Mouse (Mus musculus) intestine, embryonic 14.5 days (tissue): ENCODE measurements around the gene Mapkapk3. TPM values are rescaled to one million over a fixed set of nuclear protein-coding genes. Genes with fewer than 3 reads are reported as not detected.

Experiments
- ATAC-seq: fragments of 200-750 bp; cut with Nextera tagmentation; replicated peaks from 2 replicates; pipeline ENCODE4 v1.8.0; 2017; ENCODE audit warnings: low read depth, moderate number of reproducible peaks, moderate TSS enrichment, moderate library complexity; ENCODE audit not compliant: low FRiP score, low TSS enrichment
- DNase-seq: peaks from one replicate; pipeline ENCODE4 v3.0.0-alpha.2; 2018; ENCODE audit warnings: low spot score
- H3K27ac ChIP-seq: fragments of 300-500 bp; sonication (generic); 2 replicates; pipeline ENCODE4 v1.5.1; 2014; ENCODE audit warnings: low read depth, mild to moderate bottlenecking, control low read depth
- H3K27me3 ChIP-seq: fragments of 300-500 bp; sonication (generic); replicated peaks from 2 replicates; pipeline ENCODE4 v1.6.1; 2014; ENCODE audit warnings: low read length, control low read depth; ENCODE audit not compliant: control insufficient read depth, insufficient read depth
- H3K36me3 ChIP-seq: fragments of 300-500 bp; sonication (generic); 2 replicates; pipeline ENCODE4 v1.6.1; 2014; ENCODE audit warnings: low read length, control low read depth; ENCODE audit not compliant: control insufficient read depth, insufficient read depth
- H3K4me1 ChIP-seq: fragments of 300-500 bp; sonication (generic); replicated peaks from 2 replicates; pipeline ENCODE4 v1.6.1; 2014; ENCODE audit warnings: low read length, control low read depth, mixed read lengths; ENCODE audit not compliant: control insufficient read depth, insufficient read depth
- H3K4me2 ChIP-seq: fragments of 300-500 bp; sonication (generic); 2 replicates; pipeline ENCODE4 v1.6.1; 2014; ENCODE audit warnings: low read length
- H3K4me3 ChIP-seq: fragments of 300-500 bp; sonication (generic); 2 replicates; pipeline ENCODE4 v1.5.1; 2014; ENCODE audit warnings: low read depth, low read length, control low read depth, mixed read lengths
- H3K9ac ChIP-seq: fragments of 300-500 bp; sonication (generic); 2 replicates; pipeline ENCODE4 v1.6.1; 2014; ENCODE audit warnings: mild to moderate bottlenecking, low read length
- H3K9me3 ChIP-seq: fragments of 300-500 bp; sonication (generic); 2 replicates; pipeline ENCODE4 v1.6.1; 2016; ENCODE audit warnings: low read length, control low read depth; ENCODE audit not compliant: control insufficient read depth
- WGBS: fragments of 180-500 bp; shearing (Covaris S2); extraction: QIAGEN DNeasy Blood & Tissue Kit; methylation state at CpG from one replicate; pipeline ENCODE4 v1.1.7; 2014; 5-methylcytosine and 5-hydroxymethylcytosine counted together
- polyA plus RNA-seq: library from polyadenylated mRNA; unstranded; fragments of >200 nt; fragmentation: Nextera tagmentation; extraction: Ambion mirVana; gene quantifications from 2 replicates; pipeline ENCODE4 v1.2.1, GENCODE M21; 2014

The Mapkapk3 gene
- polyA plus RNA-seq, 1 experiment from 2014 or later, result 23.2 TPM

DNA sequence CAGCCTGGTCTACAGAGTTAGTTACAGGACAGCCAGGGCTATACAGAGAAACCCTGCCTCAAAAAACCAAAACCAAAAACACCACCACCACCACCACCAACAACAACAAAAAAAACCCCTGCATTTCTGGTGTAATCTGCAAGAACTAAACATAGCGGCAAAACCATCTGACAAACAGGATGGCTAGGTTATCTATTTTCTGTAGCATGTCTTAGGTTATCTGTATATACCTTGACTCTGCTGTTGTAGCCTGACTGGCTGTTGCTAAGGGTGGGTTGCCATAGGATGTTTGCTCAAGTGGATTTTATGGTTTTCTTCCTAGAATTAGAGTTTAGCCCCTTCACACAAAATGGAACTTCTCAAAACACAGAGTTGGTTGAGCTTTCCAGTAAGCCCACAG is 19.9 kb downstream of the Mapkapk3 start:
- ATAC-seq (no peak), DNase-seq (no peak)
- Histone ChIP-seq H3K4me2 (no peak overlapping the region), H3K27ac (no peak overlapping the region), H3K4me3 (no peak overlapping the region), H3K27me3 (no peaks in the 10 kb centered on the region), H3K9ac (no peak overlapping the region), H3K4me1 (no peaks in the 10 kb centered on the region), H3K9me3 (no peaks in the 10 kb centered on the region), H3K36me3 (no peaks in the 10 kb centered on the region)
- WGBS, result 85% methylated on average over 1 of the region's 1 CpGs

DNA sequence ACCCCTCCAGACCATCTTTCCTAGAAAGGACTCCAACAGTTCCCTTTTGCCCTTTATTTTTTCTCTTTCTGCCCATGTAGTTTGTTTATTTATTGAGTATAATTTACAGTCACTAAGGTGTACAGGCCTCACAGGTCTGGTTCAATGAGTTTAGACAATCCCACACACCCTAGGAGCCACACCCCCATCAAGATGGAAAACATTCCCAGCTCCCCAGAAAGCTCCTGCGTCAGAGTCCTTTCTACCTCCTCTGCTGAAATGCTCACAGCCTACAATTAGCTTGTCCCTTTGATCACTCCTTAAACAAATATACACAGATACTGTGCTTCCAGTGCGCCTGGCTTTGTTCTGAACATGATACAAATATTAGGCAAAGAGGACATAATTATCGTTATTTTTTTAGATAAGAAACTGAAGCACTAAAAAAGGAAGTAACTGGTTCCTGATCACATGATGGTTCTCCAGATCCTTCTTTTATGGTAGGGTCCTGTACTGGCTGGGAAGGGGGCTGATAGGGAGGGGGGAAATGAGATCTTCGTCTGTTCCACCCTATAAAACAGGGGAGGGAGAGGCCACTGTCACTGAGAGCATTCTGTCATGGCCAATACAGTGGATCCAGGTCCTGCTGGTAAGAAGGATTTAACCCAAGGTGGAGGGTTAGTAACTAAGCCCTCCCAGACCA is 21.8 kb downstream of the Mapkapk3 start:
- DNase-seq (no peak), ATAC-seq (no peak)
- Histone ChIP-seq H3K4me2 (no peak overlapping the region), H3K27me3 (no peaks in the 10 kb centered on the region), H3K9ac (no peak overlapping the region), H3K4me1 (no peaks in the 10 kb centered on the region), H3K9me3 (no peaks in the 10 kb centered on the region), H3K36me3 (no peaks in the 10 kb centered on the region), H3K4me3 (no peak overlapping the region), H3K27ac (no peak overlapping the region)
- 25% methylated on average over 4 of the region's 4 CpGs for WGBS

GRCm38 (mm10) chr9:107267028-107267427 is 22.6 kb downstream of the Mapkapk3 start:
- no peak overlapping the region for H3K4me3 ChIP-seq
- 63% methylated on average over 1 of the region's 1 CpGs for WGBS
- no peaks in the 10 kb centered on the region for H3K9me3 ChIP-seq
- H3K27ac ChIP-seq, result no peak overlapping the region
- no peaks in the 10 kb centered on the region for H3K27me3 ChIP-seq
- DNase-seq (no peak), ATAC-seq (no peak)
- no peaks in the 10 kb centered on the region for H3K36me3 ChIP-seq
- H3K4me2 ChIP-seq, result no peak overlapping the region
- no peak overlapping the region for H3K9ac ChIP-seq
- no peaks in the 10 kb centered on the region for H3K4me1 ChIP-seq

DNA sequence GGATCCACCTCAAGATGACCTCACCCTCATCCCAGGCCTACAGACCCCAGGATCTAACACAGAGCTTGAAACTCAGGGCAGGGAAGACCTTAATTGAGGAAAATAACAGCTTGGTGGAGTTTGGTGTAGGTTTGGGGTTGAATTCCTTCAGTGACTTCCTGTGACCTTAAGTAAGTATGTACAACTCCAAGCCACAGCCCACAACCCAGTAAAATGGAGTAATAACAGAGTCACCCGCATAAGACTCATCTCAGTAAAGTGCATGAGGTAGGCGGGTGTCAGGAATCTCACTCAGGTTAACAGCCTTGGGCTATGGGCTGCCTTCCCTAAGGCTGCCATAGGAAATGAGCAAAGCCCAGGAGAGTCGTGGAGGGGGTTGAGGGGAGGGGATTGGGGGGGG is 24.9 kb downstream of the Mapkapk3 start:
- Histone ChIP-seq H3K9ac (no peak overlapping the region), H3K27me3 (no peaks in the 10 kb centered on the region), H3K4me1 (no peaks in the 10 kb centered on the region), H3K4me2 (no peak overlapping the region), H3K4me3 (no peak overlapping the region), H3K36me3 (no peaks in the 10 kb centered on the region), H3K27ac (no peak overlapping the region), H3K9me3 (no peaks in the 10 kb centered on the region)
- ATAC-seq (no peak), DNase-seq (no peak)
- WGBS, result 83% methylated on average over 3 of the region's 3 CpGs

DNA sequence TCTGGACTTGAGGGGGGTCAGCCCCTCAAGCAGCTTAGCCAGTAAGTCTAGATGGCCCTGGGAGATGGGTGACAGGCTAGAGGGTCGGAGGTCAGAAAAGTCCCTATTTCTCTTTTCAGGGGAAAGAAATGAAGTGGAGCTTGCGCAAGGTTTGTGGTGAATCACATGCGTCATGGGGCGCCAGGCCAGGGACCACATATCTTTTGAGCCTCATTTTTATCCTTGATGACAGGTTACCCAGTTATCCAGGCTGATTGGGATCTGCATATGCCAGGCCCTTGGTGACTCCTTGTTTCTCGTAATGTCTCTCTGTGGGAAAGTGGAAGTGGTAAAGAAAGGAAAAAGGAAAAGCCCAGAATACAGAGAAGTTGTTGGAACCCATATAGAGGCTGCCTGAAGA is 25.8 kb downstream of the Mapkapk3 start:
- no peaks in the 10 kb centered on the region for H3K4me1 ChIP-seq
- H3K36me3 ChIP-seq, result no peaks in the 10 kb centered on the region
- H3K9ac ChIP-seq, result no peak overlapping the region
- H3K4me3 ChIP-seq, result no peak overlapping the region
- 88% methylated on average over 5 of the region's 5 CpGs for whole genome bisulfite sequencing
- H3K4me2 ChIP-seq, result no peak overlapping the region
- no peak overlapping the region for H3K27ac ChIP-seq
- H3K9me3 ChIP-seq, result no peaks in the 10 kb centered on the region
- ATAC-seq (no peak), DNase-seq (no peak)
- H3K27me3 ChIP-seq, result no peaks in the 10 kb centered on the region

DNA sequence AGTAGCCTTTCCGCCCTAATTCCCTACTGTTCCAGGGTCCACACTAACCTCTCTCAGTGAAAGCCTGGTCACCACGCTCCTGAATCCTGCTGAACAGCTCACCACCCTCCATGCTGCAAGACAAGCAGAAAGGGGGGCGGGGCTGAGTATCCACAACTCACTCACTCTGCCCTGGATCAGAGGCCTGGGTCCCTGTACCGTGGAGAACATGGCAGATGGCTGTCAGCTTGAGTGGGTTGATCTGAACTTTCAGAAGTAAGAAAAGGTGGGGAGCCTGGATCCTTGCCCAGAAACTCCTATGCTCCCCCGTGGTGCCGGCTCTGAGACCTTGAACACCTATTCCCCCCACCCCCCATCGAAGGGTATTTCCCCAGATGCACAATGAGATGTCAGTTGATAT is 27.3 kb downstream of the Mapkapk3 start:
- Histone ChIP-seq H3K9me3 (no peaks in the 10 kb centered on the region), H3K27me3 (no peaks in the 10 kb centered on the region), H3K9ac (no peak overlapping the region), H3K4me1 (no peaks in the 10 kb centered on the region), H3K4me2 (no peak overlapping the region), H3K36me3 (no peaks in the 10 kb centered on the region), H3K4me3 (no peak overlapping the region), H3K27ac (no peak overlapping the region)
- 74% methylated on average over 7 of the region's 7 CpGs for WGBS
- ATAC-seq, result no peak
- no peak for DNase-seq

GRCm38 (mm10) chr9:107261792-107262191 is 27.9 kb downstream of the Mapkapk3 start:
- Histone ChIP-seq H3K4me3 (no peak overlapping the region), H3K27ac (no peak overlapping the region), H3K36me3 (no peaks in the 10 kb centered on the region), H3K27me3 (no peaks in the 10 kb centered on the region), H3K9me3 (no peaks in the 10 kb centered on the region), H3K9ac (no peak overlapping the region), H3K4me1 (no peaks in the 10 kb centered on the region), H3K4me2 (no peak overlapping the region)
- no peak for ATAC-seq
- WGBS, result 76% methylated on average over 6 of the region's 6 CpGs
- DNase-seq, result no peak

DNA sequence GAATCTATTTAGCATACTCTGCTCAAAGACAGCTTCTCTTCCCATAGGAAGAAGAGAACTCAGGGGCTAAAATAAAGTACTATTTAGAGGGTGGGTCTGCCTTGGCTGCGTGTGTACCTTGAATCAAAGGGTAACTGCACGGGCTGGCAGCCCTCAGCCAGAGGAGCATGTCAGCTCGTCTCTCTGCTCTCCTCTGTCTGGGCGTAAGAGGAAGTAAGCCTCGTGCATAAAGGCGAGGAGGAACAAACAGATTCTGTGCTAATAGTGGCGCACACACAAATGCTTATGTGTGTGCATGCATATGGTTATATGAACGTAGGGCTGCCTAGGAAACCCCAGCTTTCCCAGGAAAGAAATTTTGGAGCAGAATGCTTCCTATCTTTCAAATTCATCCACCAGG is 28.8 kb downstream of the Mapkapk3 start:
- no peak overlapping the region for H3K9ac ChIP-seq
- H3K36me3 ChIP-seq, result no peaks in the 10 kb centered on the region
- no peaks in the 10 kb centered on the region for H3K9me3 ChIP-seq
- no peak overlapping the region for H3K4me2 ChIP-seq
- ATAC-seq (no peak), DNase-seq (no peak)
- no peaks in the 10 kb centered on the region for H3K27me3 ChIP-seq
- 60% methylated on average over 8 of the region's 8 CpGs for WGBS
- no peak overlapping the region for H3K4me3 ChIP-seq
- H3K4me1 ChIP-seq, result no peaks in the 10 kb centered on the region
- H3K27ac ChIP-seq, result no peak overlapping the region

DNA sequence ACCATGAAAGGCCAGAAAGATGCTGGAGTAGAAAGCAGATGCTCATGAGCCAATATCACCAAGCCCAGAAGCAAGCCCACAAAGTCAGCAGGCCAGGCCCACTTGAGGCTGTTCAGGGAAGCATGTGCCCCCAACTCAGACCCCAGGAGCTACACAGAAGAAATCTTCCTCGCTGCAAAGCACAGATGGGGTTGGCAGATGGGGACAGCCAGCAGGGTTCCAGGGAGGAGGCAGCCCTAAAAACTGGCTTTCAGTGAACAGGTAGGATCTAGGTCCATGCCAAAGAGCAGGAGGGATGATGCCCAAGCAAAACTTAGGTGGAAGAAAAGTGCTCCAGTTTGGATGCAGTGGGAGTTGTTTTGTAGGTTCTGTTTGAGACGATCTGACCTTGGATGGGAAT is 29.2 kb downstream of the Mapkapk3 start:
- WGBS, result 66% methylated on average over 2 of the region's 2 CpGs
- ATAC-seq, result no peak
- H3K36me3 ChIP-seq, result no peaks in the 10 kb centered on the region

More for the DNA sequence above, 29.2 kb downstream of the Mapkapk3 start:
- no peak for DNase-seq
- no peaks in the 10 kb centered on the region for H3K9me3 ChIP-seq
- no peaks in the 10 kb centered on the region for H3K27me3 ChIP-seq
- H3K4me1 ChIP-seq, result no peaks in the 10 kb centered on the region
- H3K27ac ChIP-seq, result no peak overlapping the region
- H3K4me2 ChIP-seq, result no peak overlapping the region
- no peak overlapping the region for H3K9ac ChIP-seq
- H3K4me3 ChIP-seq, result no peak overlapping the region
